8 mouse cellular contexts compared by ENCODE assay signal in the genomic region with DNA sequence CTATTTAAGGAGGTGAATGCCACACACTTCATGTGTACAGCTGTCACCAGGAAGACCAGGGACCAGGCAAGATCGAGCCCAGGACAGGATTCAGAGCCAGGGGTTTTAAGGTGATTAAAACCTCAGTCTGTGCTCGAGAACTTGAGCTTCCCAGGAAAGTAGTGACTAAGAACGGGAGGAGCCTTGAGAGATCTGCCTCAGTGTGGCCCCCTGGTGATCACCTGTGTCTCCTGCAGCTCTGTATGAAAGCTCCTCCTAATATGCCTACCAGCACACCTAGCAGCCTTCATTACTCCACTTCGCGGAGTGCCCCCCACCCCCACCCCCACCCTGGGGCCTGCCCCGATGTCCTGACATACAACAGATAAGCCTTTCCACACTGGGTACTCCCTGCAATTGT. TPM values are rescaled to one million over a fixed set of nuclear protein-coding genes. Genes with fewer than 3 reads are reported as not detected.
DNase-seq lines count a peak whose midpoint lies in the region; ATAC-seq lines count a peak whose summit lies in the region.

No protein-coding gene starts in this region.

- DNase-seq in CD4-positive, CD25-positive, alpha-beta regulatory T cell, adult 2 months (ENCODE audit: low read depth, low spot score): peak; percentile 16
- DNase-seq in liver: peak; percentile 24
- peak; percentile 62 for DNase-seq in embryonic facial prominence, embryonic 10.5 days (ENCODE audit: low spot score)
- DNase-seq in left cerebral cortex, postnatal 14 days (ENCODE audit: low spot score in 2 of 2): no peak
- no peak for DNase-seq in layer of hippocampus, postnatal 25 days (ENCODE audit: extremely low spot score in 1 of 2, low spot score in 1 of 2)

- no peaks in the 10 kb centered on the region for H3K36me3 ChIP-seq in liver, embryonic 12.5 days
- no peaks in the 10 kb centered on the region for H3K36me3 ChIP-seq in embryonic facial prominence, embryonic 10.5 days (replicated peaks)

- peaks cover 7% of the 10 kb centered on the region; the same call in 1 of the 2 replicates for H3K27me3 ChIP-seq in liver, embryonic 12.5 days (replicated peaks)
- H3K27me3 ChIP-seq in embryonic facial prominence, embryonic 10.5 days (replicated peaks; ENCODE audit: low read depth, poor library complexity, severe bottlenecking): peaks cover 24% of the 10 kb centered on the region

- peaks cover 2% of the 10 kb centered on the region; the same call in 1 of the 2 replicates for H3K4me1 ChIP-seq in liver, embryonic 12.5 days
- peaks cover 7% of the 10 kb centered on the region for H3K4me1 ChIP-seq in embryonic facial prominence, embryonic 10.5 days

- 21% methylated on average over 6 of the region's 6 CpGs for WGBS in liver, embryonic 12.5 days (ENCODE audit: insufficient replicate concordance)
- 33% methylated on average over 6 of the region's 6 CpGs for WGBS in embryonic facial prominence, embryonic 10.5 days

- intact Hi-C loops in left cerebral cortex, postnatal 14 days (cut with DNase I): no loop called here

- H3K27ac ChIP-seq in liver, embryonic 12.5 days: no peak overlapping the region
- no peak overlapping the region for H3K27ac ChIP-seq in embryonic facial prominence, embryonic 10.5 days (replicated peaks)

- no peak overlapping the region for H3K4me3 ChIP-seq in liver, embryonic 12.5 days
- no peak overlapping the region for H3K4me3 ChIP-seq in embryonic facial prominence, embryonic 10.5 days

- H3K9me3 ChIP-seq in liver, embryonic 12.5 days (replicated peaks): no peaks in the 10 kb centered on the region
- no peaks in the 10 kb centered on the region for H3K9me3 ChIP-seq in embryonic facial prominence, embryonic 10.5 days

- no peak for ATAC-seq in CD4-positive, CD25-positive, alpha-beta regulatory T cell, adult 4 months
- ATAC-seq in liver, embryonic 12.5 days: no peak
- ATAC-seq in megakaryocyte progenitor cell, adult 5-6 weeks (replicated peaks; ENCODE audit: poor library complexity): 0 out of 2 replicates have a peak, but pooled peaks have one; percentile 52

- no peak overlapping the region for H3K4me2 ChIP-seq in liver, embryonic 12.5 days

- H3K9ac ChIP-seq in liver, embryonic 12.5 days: no peak overlapping the region

RNA-seq across cellular contexts. Expression of gene Msx2, which starts 25.3 kb away (rescaled TPM):
- polyA plus RNA-seq in CD4-positive, CD25-positive, alpha-beta regulatory T cell, adult 4 months (2017; shearing (Covaris generic)): not detected
- 0.32 and 0.33 TPM in 2 replicates for polyA plus RNA-seq in liver, embryonic 12.5 days (2016; fragmentation: Nextera tagmentation; extraction: Ambion mirVana)
- 41.4 and 57.6 TPM in 2 replicates for polyA plus RNA-seq in embryonic facial prominence, embryonic 10.5 days (2016; fragmentation: Nextera tagmentation; extraction: Ambion mirVana)
- not detected in 2 replicates for total RNA-seq in megakaryocyte progenitor cell, adult 5-6 weeks (2015)
- total RNA-seq in megakaryocyte progenitor cell, adult 5-6 weeks (2017): not detected in 2 replicates
- under 1 TPM; 0.29 to 0.49 TPM for total RNA-seq in left cerebral cortex, postnatal 14 days (2021)
- under 1 TPM; 0.59 to 0.76 TPM for total RNA-seq in layer of hippocampus, postnatal 25 days (2021)

Comparison
In these comparisons a context has a peak if more than half of its experiments do, and no peak if none do; other contexts are left out.
1. DNase-seq: peak in CD4-positive, CD25-positive, alpha-beta regulatory T cell, adult 2 months (single experiment), liver (single experiment) and embryonic facial prominence, embryonic 10.5 days (single experiment); none in left cerebral cortex, postnatal 14 days (0 of 2) and layer of hippocampus, postnatal 25 days (0 of 2).